Mouse (Mus musculus) right cerebral cortex, postnatal 10 days (tissue): Measurements from ENCODE around the gene Ovch2.
"Not testable (repeated sequence)": the region's sequence is repeated elsewhere in the genome, so short reads cannot be mapped to it uniquely, and the experiment has no call there.

Source experiments
- DNase-seq, 2 experiments: peaks; one replicate each; pipeline ENCODE4 v3.0.0; 2021; ENCODE audit warnings: low spot score in 2 of 2

Gene Ovch2

DNA sequence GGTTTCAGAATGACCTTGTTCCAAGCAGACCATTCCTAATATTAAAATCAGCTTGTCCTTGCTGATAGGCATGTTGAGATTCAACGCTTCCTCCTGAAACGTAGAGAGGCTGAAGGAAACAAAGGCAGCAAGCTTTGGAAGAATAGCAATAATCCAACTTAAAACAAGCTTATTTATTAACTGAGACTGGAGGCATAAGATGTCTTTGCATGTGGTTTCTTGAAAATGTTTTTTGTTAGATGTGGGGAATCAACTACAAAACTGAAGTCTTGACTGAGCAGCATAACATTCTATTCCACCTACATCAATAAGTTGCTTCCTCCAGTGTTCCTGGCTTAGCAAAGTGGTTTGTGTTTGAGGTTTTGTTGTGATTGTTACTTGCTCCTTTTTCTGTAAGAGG lies at the start of gene Ovch2:
TSS of gene Ovch2 (minus strand) at position 101 of the 400 bp plus-strand sequence.
- DNase-seq: no peak

DNA sequence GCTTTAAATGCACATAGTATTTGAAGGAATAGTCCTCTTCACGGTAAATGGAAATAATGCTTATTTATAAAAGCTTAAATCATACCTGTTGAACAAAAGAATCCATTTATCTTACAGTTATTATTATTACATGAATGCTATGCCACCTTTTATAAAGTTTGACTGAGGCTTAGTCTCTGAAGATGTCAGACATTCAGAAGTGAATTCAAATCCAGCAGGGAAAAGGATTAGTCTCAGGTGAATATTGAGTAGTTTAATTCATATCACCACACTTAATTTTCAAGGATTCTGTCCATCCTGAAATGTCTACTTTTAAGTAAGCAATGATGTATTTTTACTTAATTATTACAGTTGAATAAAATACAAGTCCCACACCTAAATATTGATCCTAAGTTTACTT lies 46.4 kb upstream of the Ovch2 start, which contains the start of gene Olfr470:
TSS of gene Olfr470 (minus strand) at position 101 of the 400 bp plus-strand sequence.
- not testable (repeated sequence) for DNase-seq

DNA sequence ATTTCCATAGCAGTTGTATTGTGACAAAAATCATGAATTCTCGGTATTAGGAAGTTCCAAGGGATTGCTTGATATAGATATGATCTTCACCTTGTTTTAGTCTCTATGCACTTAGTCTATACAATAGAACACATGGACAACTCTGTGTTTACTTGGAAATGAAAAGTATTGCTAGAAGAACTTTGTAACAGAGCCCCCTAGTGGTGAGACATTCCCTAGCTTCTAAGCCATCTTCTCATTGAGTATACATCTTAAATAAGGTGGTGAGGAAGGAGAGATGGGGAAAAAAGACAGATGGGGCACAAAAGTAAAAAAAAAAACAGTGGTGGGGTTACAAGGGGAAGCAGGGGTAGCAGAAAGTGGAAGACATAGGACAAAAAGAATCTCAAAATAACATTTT lies 40.7 kb upstream of the Ovch2 start:
- no peak for DNase-seq

DNA sequence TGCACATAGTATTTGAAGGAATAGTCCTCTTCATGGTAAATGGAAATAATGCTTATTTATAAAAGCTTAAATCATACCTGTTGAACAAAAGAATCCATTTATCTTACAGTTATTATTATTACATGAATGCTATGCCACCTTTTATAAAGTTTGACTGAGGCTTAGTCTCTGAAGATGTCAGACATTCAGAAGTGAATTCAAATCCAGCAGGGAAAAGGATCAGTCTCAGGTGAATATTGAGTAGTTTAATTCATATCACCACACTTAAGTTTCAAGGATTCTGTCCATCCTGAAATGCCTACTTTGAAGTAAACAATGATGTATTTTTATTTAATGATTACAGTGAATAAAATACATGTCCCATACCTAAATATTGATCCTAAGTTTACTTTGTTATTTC lies 24.4 kb upstream of the Ovch2 start, which contains the start of gene Olfr469:
TSS of gene Olfr469 (minus strand) at position 101 of the 400 bp plus-strand sequence.
- not testable (repeated sequence) for DNase-seq

DNA sequence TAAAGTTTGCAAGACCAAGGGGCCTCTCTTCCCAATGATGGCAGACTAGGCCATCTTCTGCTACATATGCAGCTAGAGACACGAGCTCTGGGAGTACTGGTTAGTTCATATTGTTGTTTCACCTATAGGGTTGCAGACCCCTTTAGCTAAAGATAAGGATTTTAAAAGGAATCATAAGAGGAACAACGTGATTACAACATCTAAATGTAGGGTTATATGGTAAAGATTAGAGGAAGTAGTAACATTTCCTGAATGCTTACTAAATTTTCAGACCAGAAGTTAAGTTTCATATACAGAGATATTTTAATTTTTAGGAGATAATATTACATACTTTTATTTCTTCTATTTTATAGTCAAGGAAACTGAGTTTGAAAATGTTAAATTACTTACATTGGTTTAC lies 22.9 kb upstream of the Ovch2 start:
- DNase-seq: not testable (repeated sequence)

DNA sequence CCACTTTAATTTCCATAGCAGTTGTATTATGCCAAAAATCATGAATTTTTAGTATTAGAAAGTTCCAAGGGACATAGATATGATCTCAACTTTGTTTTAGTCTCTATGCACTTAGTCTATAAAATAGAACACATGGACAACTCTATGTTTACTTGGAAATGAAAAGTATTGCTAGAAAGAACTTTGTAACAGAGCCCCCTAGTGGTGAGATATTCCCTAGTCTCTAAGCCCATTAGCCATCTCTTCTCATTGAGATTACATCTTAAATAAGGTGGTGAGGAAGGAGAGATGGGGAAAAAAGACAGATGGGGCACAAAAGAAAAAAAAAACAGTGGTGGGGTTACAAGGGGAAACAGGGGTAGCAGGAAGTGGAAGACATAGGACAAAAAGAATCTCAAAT lies 18.4 kb upstream of the Ovch2 start:
- no peak for DNase-seq

DNA sequence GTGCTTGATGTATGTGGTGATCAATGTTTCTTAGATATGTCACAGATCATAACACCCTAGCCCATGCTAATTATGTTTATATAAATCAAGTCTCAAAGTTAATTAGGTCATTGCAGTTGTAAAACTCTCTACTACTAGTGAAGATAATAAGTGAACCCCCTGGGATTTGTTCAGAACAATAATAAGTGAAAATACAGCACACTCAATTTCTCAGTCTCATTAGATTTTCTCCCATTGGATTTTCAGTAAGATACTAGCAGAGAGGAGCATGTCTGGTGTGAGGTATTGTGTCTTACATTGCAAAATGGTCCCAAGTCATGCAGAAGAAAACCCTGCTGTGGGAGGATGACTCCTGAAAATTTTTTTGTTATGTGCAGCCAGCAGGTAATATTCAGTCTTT lies 11.0 kb upstream of the Ovch2 start, which contains the start of gene Olfr467:
TSS of gene Olfr467 (plus strand) at position 301 of the 400 bp plus-strand sequence.
- no peak for DNase-seq

DNA sequence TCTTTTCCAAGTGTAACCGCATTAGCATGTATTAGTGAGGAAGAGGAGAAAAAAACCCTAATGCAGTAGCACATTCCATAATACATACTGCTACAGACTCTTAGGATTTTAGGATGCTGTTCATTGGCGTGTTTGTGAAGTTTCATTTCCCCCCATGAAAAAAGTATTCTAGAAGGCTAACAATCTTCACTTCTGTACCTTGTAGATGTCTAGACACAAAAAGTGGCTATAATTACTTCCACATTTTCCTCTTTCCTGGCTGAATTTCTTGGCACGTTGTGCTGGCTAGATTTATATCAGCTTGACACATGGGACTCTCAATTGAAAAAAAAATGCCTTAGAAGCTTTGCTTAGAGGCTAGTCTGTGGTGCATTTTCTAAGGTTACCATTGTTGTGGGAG lies 1.1 kb upstream of the Ovch2 start:
- no peak for DNase-seq

DNA sequence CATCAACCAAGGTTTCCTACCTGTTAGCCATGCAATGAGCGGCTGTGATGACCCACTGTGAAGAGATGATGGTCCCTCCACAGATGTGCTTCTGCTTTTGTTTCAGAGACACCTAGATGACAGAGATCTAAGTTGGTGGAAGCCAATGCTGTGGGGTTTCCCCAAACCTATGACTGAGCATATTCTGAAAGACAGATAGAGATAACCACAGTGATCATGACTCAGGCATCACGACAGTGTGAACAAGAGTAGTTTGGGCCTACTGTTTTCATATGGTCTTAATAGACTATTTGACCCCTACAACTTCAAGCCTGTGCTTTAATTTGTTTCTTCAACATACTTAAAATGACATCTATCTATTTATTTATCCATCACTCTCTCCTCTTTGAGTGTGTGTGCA lies 4.5 kb downstream of the Ovch2 start:
- DNase-seq: no peak

DNA sequence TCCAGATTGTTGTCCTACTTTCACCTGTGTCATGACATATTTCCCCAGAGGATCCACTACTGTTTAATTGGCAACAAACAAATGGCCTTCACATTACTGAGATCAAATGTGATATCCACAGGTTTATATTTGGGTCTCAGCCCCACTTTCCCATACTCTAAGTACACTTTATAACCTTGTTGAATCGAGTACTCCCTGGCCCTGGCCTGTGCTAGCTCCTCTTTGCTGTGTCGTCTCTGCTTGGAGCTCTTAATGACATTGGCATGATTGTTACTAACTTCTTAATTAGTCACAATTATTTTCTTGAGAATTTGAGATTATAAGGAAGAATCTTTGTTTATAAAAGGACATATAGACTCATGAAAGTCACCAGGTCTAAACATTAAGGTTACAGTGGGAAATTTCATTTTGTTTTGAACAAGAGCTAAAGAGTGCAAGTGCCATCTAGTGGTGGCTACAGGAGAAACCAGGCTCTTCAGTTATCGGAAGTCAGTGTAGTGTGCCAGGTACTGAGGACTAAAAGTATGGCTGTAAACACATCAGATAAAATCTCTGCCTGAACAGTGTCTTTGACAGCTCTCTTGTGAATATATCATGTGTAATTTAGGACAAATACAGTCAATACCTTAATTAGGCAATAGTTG lies 12.9 kb downstream of the Ovch2 start:
- peak; percentile 23 to 43 for DNase-seq

DNA sequence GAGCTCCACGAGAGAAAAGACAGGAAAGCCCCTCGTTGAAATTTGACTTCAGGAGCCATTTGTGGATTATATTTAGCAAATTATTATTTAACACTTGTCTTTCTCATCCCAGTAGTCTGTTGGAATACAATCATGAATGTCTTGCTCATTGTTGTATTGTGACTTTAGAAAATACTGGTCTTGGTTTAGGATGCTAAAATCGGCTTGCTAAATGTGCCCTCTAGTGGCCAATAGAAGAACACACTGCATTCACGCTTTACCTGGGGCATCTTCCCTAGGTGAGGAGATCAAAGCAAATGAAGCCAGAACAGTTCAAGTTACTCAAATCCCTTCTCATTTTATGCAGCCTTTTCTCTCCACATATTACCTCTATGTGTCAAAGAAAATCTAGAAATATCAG lies 21.4 kb downstream of the Ovch2 start:
- DNase-seq: peak in 1 of 2 experiments; percentile 23

DNA sequence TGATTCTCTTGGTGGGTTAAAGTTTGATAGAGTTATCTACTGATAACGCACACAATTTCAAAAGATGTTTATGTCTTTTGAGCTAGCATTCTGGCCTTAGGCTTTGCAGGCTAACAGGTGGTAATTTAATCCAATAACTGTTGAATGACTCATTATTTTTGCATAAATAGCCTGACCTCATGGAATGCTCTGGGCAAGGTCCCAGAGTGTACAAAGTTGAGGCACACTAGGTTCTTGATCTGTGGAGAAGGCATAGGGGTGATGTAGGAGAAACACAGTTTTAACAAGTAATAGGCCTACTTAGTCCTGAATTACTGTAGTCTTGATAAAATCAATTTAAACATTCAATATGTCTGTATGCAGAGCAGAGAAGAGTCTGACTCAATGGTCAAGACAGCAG lies 22.8 kb downstream of the Ovch2 start:
- no peak for DNase-seq

DNA sequence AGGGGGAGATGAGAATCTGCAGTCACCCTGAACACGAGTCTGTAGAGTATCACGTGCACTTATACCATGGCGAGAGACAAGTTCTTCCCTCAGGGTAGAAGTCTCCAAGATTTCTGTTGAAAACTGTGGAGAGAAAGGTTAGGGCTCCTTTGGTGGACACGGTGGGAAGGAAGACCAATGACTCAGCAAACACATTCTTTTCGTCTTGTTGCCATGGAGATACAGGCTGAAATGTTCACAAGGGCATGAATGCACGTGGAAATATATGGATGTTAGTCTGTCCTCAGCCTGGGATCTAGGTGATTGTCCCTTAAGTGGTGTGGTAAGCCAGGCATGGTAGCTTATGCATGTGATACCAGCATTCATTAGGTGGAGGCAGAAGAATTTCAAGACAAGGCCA lies 30.2 kb downstream of the Ovch2 start:
- DNase-seq: no peak

DNA sequence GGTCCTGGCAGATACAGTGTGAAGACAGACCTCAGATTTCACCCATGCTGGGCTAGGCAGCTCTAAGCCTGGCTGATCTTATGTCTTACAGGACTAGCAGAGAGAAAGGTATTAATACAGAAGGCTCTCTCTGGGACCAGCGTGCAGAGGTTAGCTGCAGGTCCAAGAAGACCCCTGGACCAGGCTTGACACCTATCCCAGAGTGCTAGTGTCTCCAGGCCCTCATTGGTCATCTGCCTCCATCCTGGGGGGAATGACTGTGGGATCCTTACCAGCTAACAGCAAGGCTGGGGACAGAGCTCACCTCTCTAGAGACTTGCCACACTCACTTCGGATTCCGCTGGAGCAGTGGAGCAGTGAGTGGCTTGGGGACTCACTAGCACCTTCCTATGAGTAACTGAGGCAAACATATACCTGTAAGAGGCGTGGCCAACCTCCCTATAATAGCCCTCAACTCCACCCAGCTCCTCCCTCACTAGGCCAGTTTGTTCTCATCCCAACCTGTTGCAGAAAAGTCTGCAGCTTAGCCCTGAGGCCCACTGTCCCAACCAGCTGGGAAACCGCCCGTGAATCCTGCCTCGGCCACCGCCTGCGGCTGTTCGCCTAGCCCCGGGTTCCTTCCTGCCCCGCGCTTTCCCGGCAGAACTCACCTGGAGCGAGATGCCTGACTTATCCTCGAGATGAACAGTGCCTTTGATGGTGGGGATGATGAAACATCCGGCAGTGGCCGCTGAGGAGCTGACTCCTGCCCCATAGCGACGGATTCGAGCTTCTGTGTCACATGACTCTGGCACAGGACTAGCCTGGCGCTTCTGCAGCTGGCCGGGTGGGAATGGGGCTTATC lies 43.5 kb downstream of the Ovch2 start, which contains the start of gene Cyb5r2:
TSS of gene Cyb5r2 (minus strand) at position 725 of the 844 bp plus-strand sequence.
- peak in 1 of 2 experiments; percentile 37 for DNase-seq

DNA sequence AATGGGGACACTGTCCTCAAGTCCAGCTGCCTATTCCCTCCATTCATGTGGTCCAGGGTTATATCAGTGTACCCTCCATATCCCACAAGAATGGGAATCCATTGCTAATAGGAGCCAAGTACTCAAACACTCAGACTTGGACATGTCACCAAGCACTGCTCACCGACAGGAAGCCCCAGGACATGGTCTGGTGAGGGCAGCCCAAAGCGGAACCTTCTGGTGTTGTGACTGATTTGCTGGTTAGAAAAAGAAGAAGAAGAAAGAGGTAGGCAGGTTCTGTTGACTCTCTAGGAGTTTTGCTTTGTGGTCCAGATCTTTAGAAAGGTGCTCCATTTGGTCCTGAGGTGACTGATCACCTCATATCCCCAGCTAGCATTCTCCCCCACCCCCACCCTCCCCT lies 44.3 kb downstream of the Ovch2 start:
- no peak for DNase-seq

DNA sequence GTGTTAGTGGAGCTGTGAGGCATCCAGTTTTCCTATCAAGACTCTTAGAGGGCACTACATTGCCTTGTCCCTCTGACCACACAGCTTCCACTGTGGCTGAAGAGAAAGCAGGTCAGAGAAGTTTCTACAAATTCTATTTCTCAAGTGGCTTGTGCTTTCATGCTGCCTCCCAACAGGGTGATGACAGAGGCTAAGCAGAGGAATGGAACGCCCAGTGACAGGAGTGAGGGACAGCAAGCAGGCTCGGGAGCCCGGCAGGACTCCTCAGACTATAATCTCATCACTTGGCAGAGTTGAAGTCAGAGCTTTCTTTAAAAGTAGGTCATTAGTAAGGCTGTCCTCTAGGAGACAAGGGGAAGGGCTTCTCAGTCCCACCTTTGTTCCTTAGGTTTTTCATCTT lies 45.1 kb downstream of the Ovch2 start:
- no peak for DNase-seq

DNA sequence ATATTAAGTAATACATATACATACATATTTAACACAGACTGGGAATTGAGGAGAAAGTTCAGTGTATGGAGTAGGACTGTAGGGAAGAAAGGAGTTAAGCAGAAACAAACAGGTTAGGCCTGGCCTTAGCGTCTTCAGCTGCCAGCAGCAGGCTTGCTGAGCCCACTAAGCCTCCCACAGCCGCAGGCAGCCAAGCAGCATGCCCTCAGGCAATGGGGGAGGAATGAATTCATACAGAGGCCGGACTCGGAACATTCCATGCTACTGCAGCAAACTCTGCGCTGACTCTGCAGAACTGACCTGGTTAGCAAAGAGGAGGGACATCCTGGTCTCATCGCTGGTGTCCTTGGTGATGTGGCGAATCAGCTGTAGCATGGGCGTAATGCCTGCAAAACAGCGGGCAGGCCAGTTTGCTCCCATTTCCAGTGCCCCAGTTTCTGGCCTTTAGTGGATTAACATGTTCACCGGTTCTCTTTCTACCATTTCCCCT lies 48.9 kb downstream of the Ovch2 start:
- no peak for DNase-seq

DNA sequence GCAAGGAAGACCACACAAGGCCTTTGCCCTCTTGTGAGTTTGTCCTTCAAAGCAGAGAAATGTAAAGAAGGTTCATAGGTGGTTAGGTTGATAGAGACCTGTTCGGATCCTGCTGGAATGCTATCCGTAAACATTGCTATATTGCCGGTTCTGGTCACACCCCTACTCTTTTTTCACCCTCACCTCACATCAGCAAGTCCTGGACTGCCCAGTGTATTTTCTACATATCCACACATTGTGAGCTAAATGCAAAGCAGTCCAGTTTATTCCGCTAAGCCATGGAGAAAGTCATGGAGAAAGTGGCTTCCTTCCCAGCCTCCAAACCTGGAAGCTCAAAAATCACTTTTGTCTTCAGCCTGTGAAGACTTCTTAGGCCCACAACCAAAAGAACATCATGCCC lies 51.3 kb downstream of the Ovch2 start:
- no peak for DNase-seq

DNA sequence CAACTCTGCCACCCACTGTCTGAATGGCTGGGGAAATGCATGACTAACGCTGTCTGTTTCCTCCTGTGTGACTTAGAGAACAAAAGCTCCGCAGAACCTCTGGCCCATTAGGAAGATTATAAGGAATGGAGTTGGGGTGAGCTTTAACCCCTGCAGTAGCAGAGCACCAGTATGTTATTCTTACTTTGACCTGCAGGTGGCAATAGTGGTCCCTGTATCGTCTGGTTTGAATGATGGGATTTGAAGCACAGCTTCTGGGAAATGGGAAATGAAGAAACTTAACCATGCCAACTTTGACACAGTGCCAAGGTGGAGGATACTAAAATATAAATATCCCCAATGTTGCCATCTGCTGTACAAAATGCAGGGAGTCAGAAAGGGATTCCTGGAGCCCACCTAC lies 51.7 kb downstream of the Ovch2 start:
- peak; percentile 37 to 46 for DNase-seq

DNA sequence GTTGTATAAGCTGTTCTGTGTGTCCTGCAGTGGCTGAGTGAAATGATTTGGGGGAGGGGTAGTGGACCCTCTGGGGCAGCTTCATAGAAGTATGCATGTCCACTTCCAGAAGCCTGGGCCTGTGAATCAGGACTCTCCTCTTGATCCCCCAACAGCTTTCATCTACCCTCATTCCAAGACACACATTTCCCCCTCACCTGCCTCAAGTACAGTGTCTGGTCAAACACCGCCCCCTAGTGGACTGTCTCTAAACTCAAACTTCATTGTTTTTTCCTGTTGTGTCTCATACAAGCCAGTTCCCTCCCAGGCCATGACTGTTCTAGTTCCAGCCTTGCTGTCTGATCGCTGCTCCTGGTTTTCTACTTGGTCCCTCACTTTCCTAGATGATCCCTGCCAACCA lies 53.1 kb downstream of the Ovch2 start:
- peak in 1 of 2 experiments; percentile 71 for DNase-seq

DNA sequence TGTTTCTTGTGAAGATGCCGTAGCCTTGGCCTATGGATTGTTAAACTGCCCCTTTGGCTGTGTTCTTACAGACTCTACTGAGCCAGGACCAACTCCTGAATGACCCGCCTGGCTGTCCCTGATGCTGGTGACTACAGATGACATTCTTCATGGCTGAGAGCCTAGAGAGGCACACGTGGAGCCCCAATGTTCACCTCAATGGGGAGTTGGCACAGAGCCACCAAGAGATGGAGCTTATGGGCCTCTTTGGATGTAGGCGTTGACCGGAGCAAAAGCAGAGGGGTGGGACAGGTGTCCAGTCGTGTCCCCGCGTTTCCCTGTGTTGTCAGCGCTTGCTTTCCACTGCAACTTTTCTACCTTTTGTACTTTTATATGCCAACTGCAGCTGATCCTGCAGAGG lies 53.5 kb downstream of the Ovch2 start:
- no peak for DNase-seq

DNA sequence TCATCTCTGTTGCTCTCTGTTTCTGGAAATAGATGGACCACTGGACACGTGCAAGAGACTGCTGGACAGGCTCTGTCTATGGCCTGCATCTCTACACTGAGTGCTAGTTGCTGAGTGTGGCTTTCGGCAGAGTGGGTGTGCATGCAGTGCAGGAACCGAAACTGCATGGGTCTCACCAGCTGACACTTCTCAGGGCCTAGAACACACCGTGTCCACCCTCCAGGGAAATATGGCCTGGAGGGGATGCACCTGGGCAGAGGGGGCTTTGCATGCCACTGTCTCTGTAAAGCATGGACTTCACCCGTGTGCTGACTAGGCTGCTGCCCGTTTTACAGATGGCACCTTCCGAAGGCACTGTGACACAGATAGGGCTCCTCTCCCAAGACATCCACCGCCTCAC lies 55.0 kb downstream of the Ovch2 start:
- DNase-seq: no peak

DNA sequence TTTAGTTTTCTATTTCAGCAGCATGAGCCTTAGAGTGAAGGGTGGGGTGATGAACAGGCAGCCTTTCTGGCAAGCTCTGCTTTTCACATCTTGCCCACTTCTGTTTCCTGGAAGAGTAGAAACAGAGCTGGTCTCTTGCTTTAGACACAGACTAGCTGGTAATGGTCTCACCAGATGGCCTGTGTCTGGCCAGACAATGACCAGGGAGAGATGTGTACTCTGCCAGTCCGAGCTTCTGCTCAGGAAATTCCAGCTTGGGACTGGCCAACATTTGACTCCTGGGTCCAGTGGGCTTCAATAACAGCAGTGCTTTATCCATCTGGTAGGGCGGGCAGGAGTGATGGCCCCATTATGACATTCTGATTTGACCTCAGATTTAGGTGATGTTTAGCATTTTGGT lies 55.9 kb downstream of the Ovch2 start:
- DNase-seq: no peak
